Mouse (Mus musculus): ENCODE data around the gene Ly6g5c. TPM values are rescaled to one million over a fixed set of nuclear protein-coding genes. Genes with fewer than 3 reads are reported as not detected.

Gene Ly6g5c
- total RNA-seq, 2 experiments from 2014 or later, result not detected

DNA sequence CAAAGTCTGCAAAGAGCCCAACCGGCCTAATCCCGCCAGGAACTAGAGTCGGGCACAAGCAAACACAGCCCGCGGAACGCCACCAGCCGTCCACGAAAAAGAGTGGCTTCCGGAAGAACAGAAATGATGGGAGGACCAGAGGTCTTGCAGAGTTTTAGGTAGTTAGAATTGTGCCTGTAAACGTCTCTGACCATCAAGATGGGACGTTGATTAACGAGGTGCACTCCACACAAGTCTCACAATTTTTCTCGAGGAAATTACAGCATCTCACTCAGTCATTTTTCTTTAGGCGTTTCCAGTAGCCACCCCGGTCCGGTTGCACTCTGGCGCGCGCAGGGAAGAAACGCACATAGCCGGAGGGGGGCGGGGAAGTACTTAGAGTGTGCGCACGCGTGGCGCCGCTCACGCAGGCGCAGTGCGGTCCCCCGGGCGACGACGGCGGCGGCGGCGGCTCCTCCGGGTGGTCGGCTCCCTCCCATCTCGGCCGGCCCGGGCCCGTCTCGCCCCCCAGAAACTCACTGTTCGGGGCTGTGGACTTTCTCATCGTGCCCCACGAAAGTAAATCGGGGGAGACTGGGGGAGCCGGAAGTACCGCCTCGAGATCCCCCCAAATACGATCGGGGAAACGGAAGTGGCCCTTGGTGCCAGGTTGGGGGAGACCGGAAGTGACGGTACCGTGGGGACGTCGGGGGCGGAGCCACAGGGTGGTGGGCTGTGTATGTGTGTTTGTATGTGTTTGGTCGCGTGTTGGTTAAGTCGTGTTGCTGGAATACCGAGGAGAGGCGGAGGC, 26.9 kb downstream of the Ly6g5c start, which contains the start of gene Bag6:
Gene Bag6 (plus strand): TSS at position 378 of the 790 bp plus-strand sequence.
- peak; percentile 87 to 98 for DNase-seq (ENCODE audit: extremely low spot score in 1 of 2, low spot score in 1 of 2)

DNA sequence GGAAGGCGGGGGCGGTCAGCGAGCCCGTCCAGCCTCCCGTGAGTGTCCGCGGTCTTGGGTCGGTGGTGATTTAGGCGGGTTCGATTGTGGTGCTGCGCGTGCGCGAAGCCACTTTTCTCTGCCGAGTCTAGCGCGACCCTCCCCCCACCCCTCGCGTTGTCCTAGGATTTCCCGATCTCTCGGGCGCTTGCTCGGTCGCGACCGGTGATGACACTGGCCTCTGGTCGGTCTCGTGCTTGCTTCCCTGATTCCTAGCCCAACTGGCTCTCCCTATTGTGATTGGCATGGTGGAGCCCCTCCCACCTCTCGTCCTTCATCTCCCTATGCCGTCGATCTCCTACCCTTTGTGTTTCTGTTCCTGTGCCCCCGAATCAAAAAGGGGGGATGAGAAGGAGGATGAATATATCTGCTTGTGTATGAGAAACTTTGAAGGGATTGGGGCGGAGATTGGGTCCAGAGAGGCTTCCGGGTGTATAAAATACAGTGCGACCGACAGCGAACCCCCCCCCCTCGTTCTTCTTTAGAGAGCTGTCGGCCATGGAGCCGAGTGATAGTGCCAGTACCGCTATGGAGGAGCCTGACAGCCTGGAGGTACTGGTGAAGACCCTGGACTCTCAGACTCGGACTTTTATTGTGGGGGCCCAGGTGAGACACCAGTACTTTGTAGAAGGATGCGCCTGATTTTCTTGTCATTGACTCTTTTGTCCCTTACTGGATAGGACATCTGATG, 27.7 kb downstream of the Ly6g5c start:
- DNase-seq (ENCODE audit: extremely low spot score in 1 of 2, low spot score in 1 of 2), result no peak

DNA sequence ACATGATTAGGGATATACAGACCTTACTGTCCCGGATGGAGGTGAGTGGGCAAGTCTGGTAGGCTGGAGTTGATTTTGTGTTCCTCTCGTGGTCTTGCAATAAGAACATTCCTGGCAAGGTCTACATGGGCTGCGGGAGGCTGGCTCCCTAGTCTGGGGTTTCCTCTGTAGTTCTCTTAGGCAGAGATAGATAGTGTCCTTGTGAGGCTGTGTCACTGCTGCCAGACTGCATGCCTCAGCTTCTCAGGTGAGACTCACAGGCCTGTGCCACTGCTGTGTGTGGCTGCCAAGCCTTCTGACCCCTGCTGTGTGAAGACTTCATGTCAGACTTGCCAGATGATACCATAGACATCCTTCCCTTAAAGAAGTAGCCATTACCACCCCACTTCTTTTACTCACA, 31.2 kb downstream of the Ly6g5c start:
- no peak for DNase-seq (ENCODE audit: extremely low spot score in 1 of 2, low spot score in 1 of 2)

DNA sequence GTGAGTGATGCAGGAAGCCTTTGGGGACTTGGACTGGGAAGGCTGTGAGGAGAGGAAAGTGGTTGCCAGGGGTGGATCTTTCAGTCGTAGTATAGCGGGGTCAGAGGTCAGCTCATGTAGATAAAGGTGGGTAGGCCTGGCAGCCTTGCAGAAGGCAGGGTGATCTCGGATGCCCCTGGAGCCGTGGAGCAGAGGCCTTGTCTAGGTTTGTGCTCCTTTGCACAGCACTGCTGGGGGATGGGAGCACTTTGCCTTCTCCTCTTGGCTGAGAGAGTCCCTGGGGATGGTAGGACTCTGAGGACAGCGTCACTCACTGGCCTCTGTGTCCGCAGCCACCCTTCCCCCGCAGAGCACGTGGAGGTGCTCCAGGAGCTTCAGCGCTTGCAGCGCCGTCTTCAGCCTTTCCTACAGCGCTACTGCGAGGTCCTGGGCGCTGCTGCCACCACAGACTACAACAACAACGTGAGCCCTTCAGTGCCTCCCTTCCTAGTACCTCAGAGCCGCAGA, 32.5 kb downstream of the Ly6g5c start:
- no peak for DNase-seq (ENCODE audit: extremely low spot score in 1 of 2, low spot score in 1 of 2)

DNA sequence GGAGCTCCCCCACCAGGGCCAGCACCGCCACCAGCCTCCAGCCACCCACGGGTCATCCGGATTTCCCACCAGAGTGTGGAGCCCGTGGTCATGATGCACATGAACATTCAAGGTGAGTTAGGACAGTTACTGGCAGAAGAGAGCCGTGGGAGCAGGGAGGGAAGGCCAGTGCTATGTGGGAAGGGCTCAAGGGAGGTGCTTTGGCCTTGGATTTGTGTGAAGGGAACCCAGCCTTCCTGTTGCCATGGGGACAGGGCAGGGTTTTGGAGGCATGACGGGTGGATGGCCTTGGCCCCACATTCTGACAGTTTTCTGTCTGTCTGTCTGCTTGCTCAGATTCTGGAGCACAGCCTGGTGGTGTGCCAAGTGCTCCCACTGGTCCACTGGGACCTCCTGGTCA, 33.9 kb downstream of the Ly6g5c start:
- DNase-seq (ENCODE audit: extremely low spot score in 1 of 2, low spot score in 1 of 2), result no peak

DNA sequence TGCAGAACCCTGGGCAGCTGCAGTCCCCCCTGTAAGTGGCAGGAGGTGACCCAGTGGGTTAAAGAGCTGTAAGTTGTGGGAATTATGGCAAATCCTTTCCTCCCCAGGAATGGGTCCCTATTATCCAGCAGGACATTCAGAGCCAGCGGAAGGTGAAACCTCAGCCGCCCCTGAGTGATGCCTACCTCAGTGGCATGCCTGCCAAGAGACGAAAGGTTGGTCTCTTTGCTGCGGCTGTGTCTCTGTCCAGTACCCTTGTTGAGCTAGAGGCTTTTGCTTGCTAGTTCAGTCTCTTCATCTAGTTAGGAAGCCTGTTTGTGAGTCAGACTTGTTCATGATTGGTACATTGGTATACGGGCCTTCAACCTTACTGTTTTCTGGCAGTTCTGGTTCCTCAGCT, 38.1 kb downstream of the Ly6g5c start:
- DNase-seq (ENCODE audit: extremely low spot score in 1 of 2, low spot score in 1 of 2), result no peak

DNA sequence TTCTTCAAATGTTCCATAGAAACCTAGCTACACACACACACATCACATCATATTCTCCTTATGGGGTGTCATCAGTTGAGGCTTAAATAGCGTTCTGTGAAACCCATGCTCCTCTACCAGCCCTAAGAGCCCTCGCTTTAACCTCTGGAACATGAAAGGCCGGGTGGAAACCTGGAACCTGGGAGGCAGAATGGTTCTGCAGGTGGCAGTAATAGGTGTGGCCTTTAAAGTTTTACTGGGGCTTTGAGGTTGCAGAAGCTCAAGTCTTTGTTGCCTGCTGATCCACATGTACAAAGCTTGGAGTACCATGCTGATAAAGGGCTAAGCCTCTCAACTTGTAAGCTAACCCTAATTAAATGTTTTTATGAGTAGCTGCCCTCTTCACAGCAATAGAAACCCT, 39.3 kb downstream of the Ly6g5c start:
- no peak for DNase-seq (ENCODE audit: extremely low spot score in 1 of 2, low spot score in 1 of 2)

DNA sequence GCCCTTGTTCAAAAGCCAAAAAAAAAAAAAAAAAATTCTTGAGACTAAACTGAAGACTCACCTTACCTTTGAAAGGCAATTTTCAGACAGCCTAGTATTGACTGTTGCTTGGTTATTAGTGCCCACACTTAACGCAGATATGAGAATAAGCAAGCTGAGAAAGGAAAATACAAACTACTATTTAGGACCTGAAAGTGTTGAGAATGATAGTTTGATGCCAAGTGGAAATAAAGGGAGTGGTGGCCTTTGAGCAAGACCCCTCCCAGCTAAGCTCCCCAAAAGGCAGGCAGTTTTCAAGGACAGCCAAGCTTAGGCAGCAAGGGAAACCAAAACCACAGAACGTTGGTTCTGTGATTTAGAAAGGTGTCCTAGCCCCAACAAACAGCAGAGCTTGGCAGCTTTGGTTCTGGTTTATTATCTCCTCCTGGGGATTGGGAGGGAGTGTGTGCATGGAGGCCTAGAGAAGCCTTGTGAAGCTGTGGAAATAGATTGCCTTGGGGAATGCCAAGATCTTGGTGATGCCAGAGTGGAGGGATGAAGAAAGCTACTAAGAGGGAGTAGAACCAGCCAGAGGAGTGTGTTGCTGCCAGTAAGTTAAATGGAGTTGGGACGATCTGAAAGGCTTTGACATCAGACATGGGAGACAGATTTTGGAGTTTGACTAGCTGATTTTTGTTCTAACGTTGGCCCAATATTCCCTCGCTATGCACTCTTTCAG, 40.0 kb downstream of the Ly6g5c start:
- DNase-seq (ENCODE audit: extremely low spot score in 1 of 2, low spot score in 1 of 2), result no peak

DNA sequence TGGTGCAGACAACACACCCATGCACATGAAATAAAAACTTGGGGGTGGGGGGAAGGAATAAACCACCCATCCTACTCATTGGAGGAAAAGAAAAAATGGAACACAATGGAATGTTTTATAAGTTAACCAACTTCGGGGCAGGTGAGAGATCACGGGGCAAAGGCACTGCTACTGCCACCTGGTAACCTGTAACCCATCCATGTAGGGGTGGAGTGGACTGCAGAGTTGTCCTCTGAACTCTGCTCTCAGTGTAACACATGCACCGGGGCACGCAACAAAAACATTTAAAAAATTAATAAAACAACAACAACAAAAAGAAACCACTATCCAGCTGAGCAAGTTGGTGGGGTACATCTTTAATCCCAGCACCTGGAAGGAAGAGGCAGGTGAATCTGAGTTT, 44.0 kb downstream of the Ly6g5c start:
- DNase-seq (ENCODE audit: extremely low spot score in 1 of 2, low spot score in 1 of 2), result no peak

DNA sequence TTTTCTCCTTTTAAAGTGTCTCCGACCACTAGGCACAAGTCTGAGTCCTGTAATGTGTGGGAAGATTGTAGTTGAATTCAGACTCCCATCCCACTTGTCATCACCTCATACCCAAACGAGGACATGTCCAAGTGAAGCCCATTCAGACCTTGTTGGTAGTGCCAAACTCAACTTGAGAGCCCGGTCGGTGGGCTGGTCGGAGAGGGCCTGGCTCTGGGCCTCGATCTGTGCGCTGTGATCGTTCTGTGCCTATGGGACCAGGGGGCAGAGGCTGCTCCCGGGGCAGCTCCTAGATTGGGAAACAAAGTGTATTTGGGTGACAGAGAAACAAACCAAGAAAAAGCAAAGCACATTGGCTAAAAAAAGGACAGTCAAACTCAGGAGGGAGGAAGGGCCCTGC, 45.0 kb downstream of the Ly6g5c start:
- no peak for DNase-seq (ENCODE audit: extremely low spot score in 1 of 2, low spot score in 1 of 2)

DNA sequence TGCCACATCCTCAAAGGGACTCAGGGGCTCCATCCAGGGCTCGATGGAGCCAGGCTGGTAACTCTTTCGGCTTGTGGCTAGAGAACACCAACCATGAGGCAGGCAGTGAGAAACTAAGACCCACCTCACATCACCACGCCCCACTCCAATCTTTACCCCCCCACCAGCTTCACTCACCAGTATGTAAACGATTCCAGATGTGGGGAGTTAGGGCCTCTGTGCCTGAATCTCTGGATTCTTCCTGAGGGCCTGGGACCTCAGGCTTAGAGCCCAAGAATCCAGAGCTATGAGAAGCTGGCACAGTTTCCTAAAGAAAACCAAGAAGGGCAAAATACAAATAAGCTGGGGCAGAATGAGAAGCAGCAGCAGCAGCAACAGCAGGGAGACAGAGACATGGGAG, 45.9 kb downstream of the Ly6g5c start:
- DNase-seq (ENCODE audit: extremely low spot score in 1 of 2, low spot score in 1 of 2), result no peak

DNA sequence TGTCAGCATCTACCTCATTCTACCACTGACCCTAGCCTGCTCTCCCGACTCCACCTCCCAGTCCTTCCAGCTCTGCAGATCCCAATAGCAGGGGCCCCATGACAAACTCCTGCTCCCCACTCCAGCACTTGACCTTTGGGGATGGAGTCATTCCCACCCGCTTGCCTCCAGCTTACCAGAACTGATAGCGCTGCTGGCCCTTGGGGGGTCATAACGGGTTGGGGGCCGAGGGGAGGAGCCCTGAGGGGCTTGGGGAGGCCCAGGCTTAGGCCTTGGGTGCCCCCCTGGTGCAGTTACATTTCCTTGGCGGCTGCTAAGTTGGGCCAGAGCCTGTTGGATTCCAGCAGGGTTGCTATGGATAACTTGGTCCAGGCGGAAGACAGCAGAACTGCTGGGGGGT, 46.5 kb downstream of the Ly6g5c start:
- DNase-seq (ENCODE audit: extremely low spot score in 1 of 2, low spot score in 1 of 2), result no peak

DNA sequence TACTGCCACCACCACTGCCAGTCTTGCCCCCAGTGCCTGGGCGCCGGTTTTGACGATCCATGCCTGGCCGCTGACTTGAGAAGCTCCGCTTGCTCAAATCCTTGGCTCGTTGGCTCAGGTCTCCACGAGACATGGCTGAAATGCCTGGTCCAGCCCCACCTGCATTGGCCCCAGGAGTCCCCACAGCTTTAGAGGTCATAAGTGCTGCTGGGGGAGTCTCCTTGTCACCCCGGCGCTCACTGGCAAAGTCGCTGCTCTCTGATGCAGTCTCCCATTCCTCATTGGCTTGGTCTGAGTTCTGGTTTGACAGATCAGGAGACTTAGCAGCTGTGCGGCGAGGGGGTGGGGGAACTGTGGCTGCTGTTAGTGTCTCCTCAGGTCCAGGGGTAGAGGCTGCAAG, 47.4 kb downstream of the Ly6g5c start:
- DNase-seq (ENCODE audit: extremely low spot score in 1 of 2, low spot score in 1 of 2), result no peak

DNA sequence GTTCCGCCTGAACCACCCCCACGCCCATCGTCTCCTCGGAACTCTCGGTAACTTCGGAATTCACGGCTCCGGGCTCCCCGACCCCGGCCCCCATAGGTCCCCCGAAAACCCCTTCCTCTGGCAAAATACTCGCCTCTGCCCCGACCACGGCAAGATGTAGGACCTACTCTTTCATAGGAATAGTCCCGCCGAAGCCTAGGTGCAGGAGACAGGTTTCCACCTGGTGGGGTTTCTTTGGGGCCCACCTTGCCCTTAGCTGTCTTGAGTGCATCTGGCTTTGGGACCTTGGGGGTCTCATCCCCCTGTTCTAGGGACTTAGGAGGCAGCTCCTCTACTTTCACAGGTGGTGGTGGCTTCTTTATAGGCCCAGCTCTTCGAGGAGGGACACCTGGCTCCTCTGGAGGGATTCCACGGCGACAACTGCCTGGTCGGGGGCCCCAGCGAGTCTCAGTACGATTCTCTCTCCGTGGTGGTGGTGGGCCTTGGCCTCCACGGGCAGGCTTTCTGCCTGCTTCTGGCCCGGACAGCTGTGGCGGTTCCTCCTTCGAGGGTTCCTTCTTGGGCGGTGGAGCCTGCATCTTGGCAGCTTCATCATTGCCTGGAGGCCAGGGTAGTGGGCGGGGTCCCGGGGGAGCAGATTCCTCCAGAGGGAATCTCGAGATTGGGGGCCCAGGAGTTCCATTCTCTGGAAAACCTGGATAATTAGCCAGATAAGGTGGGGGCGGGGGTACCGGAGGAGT, 48.6 kb downstream of the Ly6g5c start:
- DNase-seq (ENCODE audit: extremely low spot score in 1 of 2, low spot score in 1 of 2), result no peak

DNA sequence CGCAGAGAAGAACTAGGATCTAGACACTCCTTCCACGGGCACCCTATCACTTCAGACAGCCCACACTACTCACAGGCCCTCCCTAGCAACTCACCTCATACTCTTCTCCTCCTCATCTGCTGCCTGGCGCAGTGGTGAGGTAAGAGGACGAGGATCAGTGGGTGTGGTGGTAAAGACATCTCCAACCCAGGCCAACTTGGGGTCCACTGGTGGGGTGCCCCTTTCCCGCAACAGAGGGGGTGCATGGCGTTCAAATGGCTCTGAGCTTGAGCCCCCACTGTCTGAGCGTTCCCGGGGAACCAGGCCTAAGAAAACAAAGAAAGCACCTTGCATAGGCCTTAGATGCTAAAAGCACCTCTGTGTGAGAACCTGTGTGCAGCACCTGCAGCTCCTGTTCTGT, 49.2 kb downstream of the Ly6g5c start:
- no peak for DNase-seq (ENCODE audit: extremely low spot score in 1 of 2, low spot score in 1 of 2)

DNA sequence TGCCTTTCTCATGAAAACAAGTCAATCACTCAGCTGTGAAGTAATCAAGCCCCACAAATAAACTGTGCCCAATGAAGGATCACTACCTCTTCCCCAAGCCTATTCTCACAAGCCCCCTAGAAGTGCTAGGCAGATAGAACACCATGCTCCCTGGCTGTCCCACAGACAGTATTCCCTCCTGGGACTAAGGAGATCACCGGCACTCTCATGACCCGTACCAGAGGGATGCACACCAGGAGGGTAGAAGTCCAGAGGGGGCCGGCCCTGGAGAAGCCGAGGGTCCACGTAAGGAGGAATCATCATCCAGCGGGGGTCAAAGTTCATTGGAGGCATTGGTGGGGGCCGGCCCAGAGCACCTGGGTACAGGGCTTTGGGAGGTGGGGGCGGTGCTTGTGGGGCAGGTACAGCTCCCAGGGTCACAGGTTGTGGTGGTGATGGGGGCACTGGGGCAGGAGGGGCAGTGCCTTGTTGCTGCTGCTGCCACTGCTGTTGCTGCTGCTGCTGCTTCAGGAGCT, 49.6 kb downstream of the Ly6g5c start:
- DNase-seq (ENCODE audit: extremely low spot score in 1 of 2, low spot score in 1 of 2), result no peak

DNA sequence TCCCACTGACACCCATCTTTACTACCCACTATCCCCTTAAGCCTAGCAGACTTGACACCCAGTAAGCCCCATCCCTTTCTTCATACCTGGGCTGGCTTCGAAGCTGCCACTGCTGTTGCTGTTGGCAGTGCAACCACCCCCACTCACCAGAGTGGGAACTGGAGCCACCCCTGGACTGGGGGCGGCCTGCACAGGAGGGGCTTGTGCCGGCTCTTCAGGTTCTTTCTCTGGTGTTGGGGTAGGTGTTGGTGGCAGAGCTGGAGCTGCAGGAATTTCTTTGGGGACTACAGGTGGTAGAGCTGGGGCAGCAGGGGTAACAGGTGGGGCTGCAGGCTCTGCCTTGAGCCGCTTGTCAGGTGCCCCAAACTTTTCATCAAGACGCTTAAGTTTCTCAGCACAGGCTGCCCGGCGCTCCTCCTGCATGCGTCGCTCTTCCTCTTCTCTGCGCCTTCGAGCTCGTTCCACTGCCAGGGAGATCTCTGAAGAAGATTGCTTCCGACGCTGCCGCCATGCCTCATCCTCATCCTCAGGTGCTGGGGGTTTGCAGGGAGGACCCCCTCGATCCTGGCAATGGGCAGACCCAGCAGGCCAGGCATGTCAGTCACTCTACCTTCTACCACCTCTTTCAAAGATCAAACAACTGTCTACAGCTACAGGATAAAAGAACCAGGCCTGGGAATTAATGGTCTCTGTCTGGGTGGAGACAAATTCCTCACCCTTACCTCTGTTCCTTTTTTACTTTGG, 50.9 kb downstream of the Ly6g5c start:
- DNase-seq (ENCODE audit: extremely low spot score in 1 of 2, low spot score in 1 of 2), result no peak

DNA sequence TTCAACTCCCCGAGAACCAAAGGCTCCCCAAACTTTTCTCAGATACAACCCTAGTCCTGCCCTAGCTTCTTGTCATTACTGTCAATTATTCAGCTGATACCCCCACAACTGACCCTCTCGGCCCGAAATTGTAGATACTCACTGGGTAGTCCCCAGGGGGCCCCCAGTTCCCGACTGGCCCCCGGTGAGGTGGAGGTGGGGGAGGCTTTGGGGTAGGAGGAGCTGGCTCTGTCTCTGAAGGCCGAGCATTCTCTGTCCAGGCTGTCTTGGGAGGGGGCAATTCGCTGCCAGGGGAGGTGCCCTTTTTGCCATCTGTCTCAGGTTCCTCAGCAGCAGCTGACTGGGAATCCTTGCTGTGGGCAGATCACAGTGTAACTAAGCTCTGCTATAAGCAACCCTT, 51.6 kb downstream of the Ly6g5c start:
- DNase-seq (ENCODE audit: extremely low spot score in 1 of 2, low spot score in 1 of 2), result no peak

DNA sequence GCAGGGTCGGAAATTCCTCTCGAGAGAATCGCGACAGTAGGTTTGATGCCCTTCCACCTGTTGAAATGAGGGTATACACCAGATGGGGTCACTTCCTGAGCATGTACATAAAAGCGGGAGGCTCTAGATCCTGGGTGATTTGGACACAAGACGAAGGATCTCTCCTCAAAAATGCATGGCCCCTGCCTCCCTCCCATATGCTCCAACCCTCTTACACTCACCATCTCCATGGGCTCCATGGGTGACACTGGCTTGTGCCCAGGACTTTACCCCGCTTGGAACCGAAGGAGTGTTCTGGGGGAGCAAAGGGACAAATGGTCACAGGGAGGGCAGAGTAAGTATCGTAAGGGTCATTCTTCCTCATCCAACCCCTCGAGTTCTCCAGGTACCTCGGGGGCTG, 53.3 kb downstream of the Ly6g5c start:
- no peak for DNase-seq (ENCODE audit: extremely low spot score in 1 of 2, low spot score in 1 of 2)

All from layer of hippocampus, postnatal 25 days (tissue).